Mouse (Mus musculus) spleen, adult 2 months (tissue): ENCODE measurements around the gene Mcoln2. TPM values are rescaled to one million over a fixed set of nuclear protein-coding genes. Genes with fewer than 3 reads are reported as not detected.

Source experiments
- DNase-seq, 2 experiments: peaks; one replicate each; pipeline versions ENCODE4 v3.0.0 to v3.0.0-alpha.2; 2012 to 2021; ENCODE audit warnings: low spot score in 2 of 2, low read depth in 1 of 2
- H3K27ac ChIP-seq: fragments of 200-500 bp; 2 replicates; pipeline ENCODE4 v1.5.1; 2012; ENCODE audit warnings: low read length, inconsistent platforms; ENCODE audit not compliant: insufficient read depth
- H3K27me3 ChIP-seq: fragments of 200-500 bp; 2 replicates; pipeline ENCODE4 v1.6.1; 2012; ENCODE audit warnings: mild to moderate bottlenecking, moderate library complexity, low read length, inconsistent platforms; ENCODE audit not compliant: control insufficient read depth, insufficient read depth
- H3K36me3 ChIP-seq: fragments of 200-500 bp; 2 replicates; pipeline ENCODE4 v1.6.1; 2012; ENCODE audit warnings: mild to moderate bottlenecking, low read length, inconsistent platforms; ENCODE audit not compliant: control insufficient read depth, insufficient read depth
- H3K4me1 ChIP-seq: fragments of 200-500 bp; 2 replicates; pipeline ENCODE4 v1.6.1; 2011; ENCODE audit warnings: inconsistent platforms; ENCODE audit not compliant: control insufficient read depth, insufficient read depth, insufficient read length
- H3K4me3 ChIP-seq: fragments of 200-500 bp; 2 replicates; pipeline ENCODE4 v1.5.1; 2011; ENCODE audit warnings: mild to moderate bottlenecking, inconsistent platforms; ENCODE audit not compliant: insufficient read depth, insufficient read length; ENCODE audit errors: extremely low read depth
- CTCF ChIP-seq: fragments of 200-500 bp; IDR thresholded peaks from 2 replicates; pipeline ENCODE4 v1.5.1; 2011; ENCODE audit warnings: mild to moderate bottlenecking, inconsistent platforms; ENCODE audit not compliant: insufficient read depth, insufficient read length, insufficient replicate concordance; ENCODE audit errors: extremely low read depth
- POLR2A ChIP-seq: fragments of 200-500 bp; IDR thresholded peaks from 2 replicates; pipeline ENCODE4 v1.6.1; 2011; ENCODE audit warnings: low read depth, low read length, inconsistent platforms
- WGBS: fragments of 180-500 bp; shearing (Covaris S2); methylation state at CpG from one replicate; pipeline ENCODE4 v1.1.7; 2018; 5-methylcytosine and 5-hydroxymethylcytosine counted together
- polyA plus RNA-seq: library from polyadenylated mRNA; depleted of rRNA; stranded (reverse); fragments of >200 nt; gene quantifications from 2 replicates; pipeline ENCODE4 v1.2.3, GENCODE M21; 2012

Mcoln2 gene
- polyA plus RNA-seq, 1 experiment = 8.2 TPM

DNA sequence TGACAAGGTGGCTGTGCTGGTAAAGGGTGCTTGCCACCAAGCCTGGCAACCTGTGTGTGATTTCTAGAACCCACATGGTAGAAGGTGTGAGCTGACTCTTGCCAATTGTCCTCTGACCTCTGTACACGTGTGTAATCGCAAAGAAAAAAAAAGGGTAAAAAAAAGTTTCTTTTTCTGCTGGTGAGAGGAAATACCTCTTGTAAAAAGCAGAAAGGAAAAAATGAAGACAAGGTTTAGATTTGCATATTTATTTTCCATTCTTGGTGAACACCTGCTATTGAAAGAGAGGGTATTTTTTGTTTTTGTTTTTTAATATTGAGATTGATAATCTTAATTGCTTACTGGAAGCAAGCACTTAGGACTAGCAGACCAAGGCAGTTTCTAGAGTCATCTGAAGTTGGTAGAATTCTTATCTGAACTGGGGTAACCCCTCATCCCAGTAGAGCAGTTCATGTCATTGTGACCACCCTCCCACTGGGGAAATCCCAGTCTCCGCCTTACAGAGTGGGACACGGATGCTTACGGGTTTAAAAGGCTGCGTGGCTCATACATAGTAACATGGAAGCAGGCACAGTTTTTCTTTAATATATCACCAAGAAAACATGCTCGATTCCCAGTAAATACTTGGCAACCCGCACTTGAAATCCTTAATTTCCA is 26.7 kb upstream of the Mcoln2 start:
- no peak for TF ChIP-seq CTCF
- TF ChIP-seq POLR2A = no peak
- H3K27ac ChIP-seq = peak overlapping the region; percentile 84
- no peaks in the 10 kb centered on the region for H3K36me3 ChIP-seq
- WGBS = 52% methylated on average over 8 of the region's 8 CpGs
- no peaks in the 10 kb centered on the region for H3K27me3 ChIP-seq
- peaks cover 11% of the 10 kb centered on the region for H3K4me1 ChIP-seq
- H3K4me3 ChIP-seq = no peak overlapping the region
- DNase-seq = peak in 1 of 2 experiments; percentile 48

GRCm38 (mm10) chr3:146123464-146123825 is 26.2 kb upstream of the Mcoln2 start:
- Histone ChIP-seq H3K27ac (peak overlapping the region; percentile 78; the same call in 1 of the 2 replicates), H3K4me3 (no peak overlapping the region), H3K4me1 (peaks cover 11% of the 10 kb centered on the region), H3K36me3 (no peaks in the 10 kb centered on the region), H3K27me3 (no peaks in the 10 kb centered on the region)
- no peak for DNase-seq
- TF ChIP-seq CTCF (no peak), POLR2A (no peak)
- WGBS = 83% methylated on average over 9 of the region's 9 CpGs

DNA sequence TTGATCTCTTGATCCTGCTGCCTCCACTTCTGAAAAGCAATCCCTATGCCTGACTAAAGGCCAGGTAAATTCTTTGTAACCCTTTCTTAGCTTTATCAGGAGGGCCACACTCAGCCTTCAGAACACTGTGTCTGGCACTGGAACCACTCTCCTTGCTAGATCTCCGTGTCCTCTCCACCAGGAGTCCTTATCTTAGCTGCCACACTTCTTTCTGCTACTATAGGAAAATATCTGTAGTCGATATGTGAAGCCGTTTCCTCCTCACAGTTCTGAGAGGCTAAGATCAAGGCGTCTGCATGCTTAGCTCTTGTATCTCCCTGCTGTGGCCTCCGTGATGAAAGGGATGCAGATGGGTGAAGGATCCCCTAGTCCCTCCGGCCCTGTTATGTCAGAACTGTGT is 22.4 kb upstream of the Mcoln2 start:
- DNase-seq = no peak
- TF ChIP-seq CTCF = no peak
- TF ChIP-seq POLR2A = no peak
- WGBS = 61% methylated on average over 6 of the region's 6 CpGs
- H3K4me1 ChIP-seq = peaks cover 9% of the 10 kb centered on the region
- no peaks in the 10 kb centered on the region for H3K27me3 ChIP-seq
- no peaks in the 10 kb centered on the region for H3K36me3 ChIP-seq
- no peak overlapping the region for H3K4me3 ChIP-seq
- no peak overlapping the region for H3K27ac ChIP-seq

DNA sequence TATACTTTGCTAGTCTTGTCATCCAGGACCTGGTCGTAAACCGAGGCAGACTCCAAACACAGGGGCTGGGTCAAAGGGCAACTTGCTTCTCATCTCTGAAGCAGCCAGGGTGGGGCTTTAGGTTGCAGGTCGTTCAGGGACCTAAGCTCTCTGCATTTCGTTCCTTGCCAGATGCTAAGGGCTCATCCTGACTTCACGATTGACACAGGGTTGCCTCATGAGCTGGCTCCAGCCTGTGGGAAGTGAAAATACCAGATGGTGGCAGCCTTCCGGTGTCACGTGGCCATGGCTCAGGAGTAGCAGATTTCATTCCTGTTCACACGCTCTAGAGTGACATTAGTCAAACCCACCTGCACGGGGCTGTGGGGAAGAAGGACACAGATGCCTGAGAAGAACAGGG is 14.8 kb upstream of the Mcoln2 start:
- Histone ChIP-seq H3K4me3 (no peak overlapping the region), H3K27me3 (no peaks in the 10 kb centered on the region), H3K27ac (peak overlapping the region; percentile 60; the same call in 1 of the 2 replicates), H3K4me1 (peaks cover 11% of the 10 kb centered on the region; the same call in 1 of the 2 replicates), H3K36me3 (no peaks in the 10 kb centered on the region)
- TF ChIP-seq POLR2A (no peak), CTCF (no peak)
- peak in 1 of 2 experiments; percentile 53 for DNase-seq
- 55% methylated on average over 9 of the region's 9 CpGs for WGBS

- H3K36me3 ChIP-seq = no peaks in the 10 kb centered on the region
- DNase-seq = no peak
- H3K4me3 ChIP-seq = no peak overlapping the region
- H3K27me3 ChIP-seq = no peaks in the 10 kb centered on the region
- H3K4me1 ChIP-seq = peaks cover 11% of the 10 kb centered on the region; the same call in 1 of the 2 replicates
- no peak overlapping the region for H3K27ac ChIP-seq
- WGBS = 82% methylated on average over 2 of the region's 2 CpGs
- no peak for TF ChIP-seq CTCF
- no peak for TF ChIP-seq POLR2A
These were observed 14.2 kb upstream of the Mcoln2 start for GRCm38 (mm10) chr3:146135417-146135816.

- H3K4me1 ChIP-seq = peaks cover 11% of the 10 kb centered on the region; the same call in 1 of the 2 replicates
- TF ChIP-seq CTCF (0 out of 2 replicates have a peak, but pooled peaks have one; percentile 29), POLR2A (no peak)
- H3K4me3 ChIP-seq = no peak overlapping the region
- no peak overlapping the region for H3K27ac ChIP-seq
- no peaks in the 10 kb centered on the region for H3K36me3 ChIP-seq
- DNase-seq = no peak
- WGBS = 52% methylated on average over 10 of the region's 10 CpGs
- H3K27me3 ChIP-seq = no peaks in the 10 kb centered on the region
These were observed 13.2 kb upstream of the Mcoln2 start for GRCm38 (mm10) chr3:146136422-146136821.

DNA sequence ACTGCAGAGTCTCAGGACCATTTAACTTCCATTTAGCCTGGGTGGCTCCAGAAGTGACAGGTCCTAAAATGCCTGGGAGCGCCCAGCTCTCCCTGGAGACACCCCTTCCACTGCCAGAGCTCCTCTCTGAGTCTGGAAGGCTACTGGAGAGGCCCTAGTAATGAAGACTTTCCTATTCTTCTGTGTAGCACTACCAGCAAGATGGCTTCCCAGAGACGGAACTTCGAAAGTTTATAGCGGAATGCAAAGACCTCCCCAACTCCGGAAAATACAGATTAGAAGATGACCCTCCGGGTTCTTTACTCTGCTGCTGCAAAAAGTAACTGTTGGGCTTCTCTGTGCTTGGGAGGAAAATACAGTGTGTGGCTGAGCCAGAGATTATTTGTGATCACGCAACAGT is 9.4 kb upstream of the Mcoln2 start:
- DNase-seq = no peak
- Histone ChIP-seq H3K36me3 (no peaks in the 10 kb centered on the region), H3K27ac (no peak overlapping the region), H3K4me1 (peaks cover 6% of the 10 kb centered on the region; the same call in 1 of the 2 replicates), H3K27me3 (no peaks in the 10 kb centered on the region), H3K4me3 (no peak overlapping the region)
- WGBS = 94% methylated on average over 7 of the region's 7 CpGs
- no peak for TF ChIP-seq POLR2A
- no peak for TF ChIP-seq CTCF
